Mouse (Mus musculus): ENCODE results near the gene Nt5c2. TPM values are rescaled to one million over a fixed set of nuclear protein-coding genes. Genes with fewer than 3 reads are reported as not detected.

The Nt5c2 gene
- polyA plus RNA-seq, 1 experiment from 2014 or later: 68.4 TPM

GRCm38 (mm10) chr19:47049840-47050239 lies 34.9 kb upstream of the Nt5c2 start:
- 4% methylated on average over 7 of the region's 7 CpGs for WGBS
- no peak for ATAC-seq (replicated peaks; ENCODE audit: low FRiP score, low read depth)
- no peak for TF ChIP-seq CTCF (IDR thresholded peaks at IDR 0.05; ENCODE audit: low read depth)
- Histone ChIP-seq H3K27me3 (ENCODE audit: insufficient read depth, low read length) (no peaks in the 10 kb centered on the region), H3K9me3 (replicated peaks; ENCODE audit: low read length) (no peaks in the 10 kb centered on the region), H3K36me3 (ENCODE audit: insufficient read depth, low read length) (peaks cover 10% of the 10 kb centered on the region; the same call in 1 of the 2 replicates), H3K9ac (ENCODE audit: low read depth, low read length) (peak overlapping the region; percentile 79), H3K4me3 (replicated peaks; ENCODE audit: low read depth, low read length) (peak overlapping the region; percentile 90), H3K4me1 (replicated peaks; ENCODE audit: insufficient read depth, low read length) (peaks cover 8% of the 10 kb centered on the region; the same call in 1 of the 2 replicates), H3K27ac (no peak overlapping the region), H3K4me2 (ENCODE audit: low read length) (peak overlapping the region; percentile 93)
- DNase-seq (ENCODE audit: low spot score): no peak

DNA sequence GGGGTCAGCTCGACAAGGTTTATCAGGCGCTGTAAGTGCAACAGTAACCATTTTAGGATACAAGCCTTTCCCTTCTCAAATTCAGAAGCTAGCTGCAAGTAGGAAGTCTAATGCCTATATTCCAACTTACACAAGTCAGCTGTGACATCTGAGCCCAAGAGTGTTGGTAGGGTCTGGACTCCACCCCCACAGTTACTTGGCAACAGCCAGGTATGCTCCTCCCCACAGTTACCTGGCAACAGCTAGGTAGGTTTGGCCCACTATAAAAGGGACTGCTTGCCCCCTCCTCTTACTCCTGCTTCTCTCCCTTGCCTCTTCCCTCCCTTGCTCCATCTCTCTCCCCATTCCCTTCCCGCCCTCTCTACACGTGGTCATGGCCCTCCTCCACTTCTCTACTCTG lies 34.1 kb upstream of the Nt5c2 start:
- Histone ChIP-seq H3K4me1 (replicated peaks; ENCODE audit: insufficient read depth, low read length) (peaks cover 8% of the 10 kb centered on the region; the same call in 1 of the 2 replicates), H3K27ac (no peak overlapping the region), H3K9me3 (replicated peaks; ENCODE audit: low read length) (no peaks in the 10 kb centered on the region), H3K4me3 (replicated peaks; ENCODE audit: low read depth, low read length) (no peak overlapping the region), H3K4me2 (ENCODE audit: low read length) (peak overlapping the region; percentile 93), H3K27me3 (ENCODE audit: insufficient read depth, low read length) (no peaks in the 10 kb centered on the region), H3K36me3 (ENCODE audit: insufficient read depth, low read length) (peaks cover 10% of the 10 kb centered on the region; the same call in 1 of the 2 replicates), H3K9ac (ENCODE audit: low read depth, low read length) (no peak overlapping the region)
- ATAC-seq (replicated peaks; ENCODE audit: low FRiP score, low read depth) (no peak), DNase-seq (ENCODE audit: low spot score) (no peak)
- WGBS: 66% methylated on average over 4 of the region's 4 CpGs
- no peak for TF ChIP-seq CTCF (IDR thresholded peaks at IDR 0.05; ENCODE audit: low read depth)

GRCm38 (mm10) chr19:47047236-47047833 lies 32.4 kb upstream of the Nt5c2 start:
- 77% methylated on average over 13 of the region's 13 CpGs for WGBS
- ATAC-seq (replicated peaks; ENCODE audit: low FRiP score, low read depth) (no peak), DNase-seq (ENCODE audit: low spot score) (no peak)
- H3K9ac ChIP-seq (ENCODE audit: low read depth, low read length): no peak overlapping the region
- peaks cover 10% of the 10 kb centered on the region; the same call in 1 of the 2 replicates for H3K36me3 ChIP-seq (ENCODE audit: insufficient read depth, low read length)
- no peak overlapping the region for H3K27ac ChIP-seq
- TF ChIP-seq CTCF (IDR thresholded peaks at IDR 0.05; ENCODE audit: low read depth): no peak
- H3K4me3 ChIP-seq (replicated peaks; ENCODE audit: low read depth, low read length): no peak overlapping the region
- no peaks in the 10 kb centered on the region for H3K9me3 ChIP-seq (replicated peaks; ENCODE audit: low read length)
- H3K4me2 ChIP-seq (ENCODE audit: low read length): no peak overlapping the region
- peaks cover 8% of the 10 kb centered on the region; the same call in 1 of the 2 replicates for H3K4me1 ChIP-seq (replicated peaks; ENCODE audit: insufficient read depth, low read length)
- H3K27me3 ChIP-seq (ENCODE audit: insufficient read depth, low read length): no peaks in the 10 kb centered on the region

- Histone ChIP-seq H3K27ac (no peak overlapping the region), H3K4me2 (ENCODE audit: low read length) (no peak overlapping the region), H3K9ac (ENCODE audit: low read depth, low read length) (no peak overlapping the region), H3K4me1 (replicated peaks; ENCODE audit: insufficient read depth, low read length) (peaks cover 8% of the 10 kb centered on the region; the same call in 1 of the 2 replicates), H3K4me3 (replicated peaks; ENCODE audit: low read depth, low read length) (no peak overlapping the region), H3K36me3 (ENCODE audit: insufficient read depth, low read length) (peaks cover 13% of the 10 kb centered on the region; the same call in 1 of the 2 replicates), H3K27me3 (ENCODE audit: insufficient read depth, low read length) (no peaks in the 10 kb centered on the region), H3K9me3 (replicated peaks; ENCODE audit: low read length) (no peaks in the 10 kb centered on the region)
- DNase-seq (ENCODE audit: low spot score) (no peak), ATAC-seq (replicated peaks; ENCODE audit: low FRiP score, low read depth) (no peak)
- WGBS: 90% methylated on average over 1 of the region's 1 CpGs
- TF ChIP-seq CTCF (IDR thresholded peaks at IDR 0.05; ENCODE audit: low read depth): peak; percentile 54
These were observed 31.4 kb upstream of the Nt5c2 start for GRCm38 (mm10) chr19:47046343-47046742.

- Histone ChIP-seq H3K9ac (ENCODE audit: low read depth, low read length) (no peak overlapping the region), H3K9me3 (replicated peaks; ENCODE audit: low read length) (no peaks in the 10 kb centered on the region), H3K27me3 (ENCODE audit: insufficient read depth, low read length) (no peaks in the 10 kb centered on the region), H3K4me3 (replicated peaks; ENCODE audit: low read depth, low read length) (no peak overlapping the region), H3K4me1 (replicated peaks; ENCODE audit: insufficient read depth, low read length) (no peaks in the 10 kb centered on the region), H3K27ac (no peak overlapping the region), H3K4me2 (ENCODE audit: low read length) (no peak overlapping the region), H3K36me3 (ENCODE audit: insufficient read depth, low read length) (peaks cover 15% of the 10 kb centered on the region; the same call in 1 of the 2 replicates)
- ATAC-seq (replicated peaks; ENCODE audit: low FRiP score, low read depth) (no peak), DNase-seq (ENCODE audit: low spot score) (peak; percentile 62)
- WGBS: 88% methylated on average over 3 of the region's 3 CpGs
- peak; percentile 60 for TF ChIP-seq CTCF (IDR thresholded peaks at IDR 0.05; ENCODE audit: low read depth)
These were observed 28.7 kb upstream of the Nt5c2 start for GRCm38 (mm10) chr19:47043608-47044007.

DNA sequence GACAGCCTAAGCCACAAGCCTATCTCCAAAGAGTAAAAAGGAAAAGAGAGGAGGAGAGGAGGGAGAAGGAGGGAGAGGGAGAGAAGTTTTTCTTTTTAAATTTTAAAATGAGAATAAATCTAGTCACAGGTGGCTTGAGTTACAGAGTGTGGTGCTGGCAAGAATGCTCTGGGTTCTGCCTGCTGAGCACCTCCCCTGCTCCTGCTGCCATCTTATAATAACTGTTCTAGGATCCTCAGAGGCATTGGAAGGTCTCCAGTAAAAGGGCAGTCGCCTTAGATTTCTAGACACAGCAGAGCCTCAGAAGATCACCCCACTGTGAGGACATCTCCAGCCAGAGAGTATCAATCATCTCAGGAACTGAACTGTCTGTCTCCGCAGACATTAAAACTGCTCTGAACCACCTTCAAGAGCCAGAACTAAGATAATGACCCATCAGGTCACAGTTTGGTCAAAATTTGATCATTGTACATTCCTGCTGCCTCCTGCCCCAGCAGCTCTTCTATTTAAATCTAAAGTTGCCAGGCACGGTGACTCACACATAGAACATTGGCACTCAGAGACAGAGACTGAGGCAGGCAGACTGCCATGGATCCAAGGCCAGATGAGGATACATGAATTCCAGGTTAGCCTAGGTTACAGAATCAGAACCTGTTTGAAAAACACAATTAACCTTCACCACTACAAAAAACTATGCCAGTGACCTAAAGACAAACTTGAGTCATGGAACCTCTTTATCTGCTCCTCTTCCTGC lies 25.9 kb upstream of the Nt5c2 start:
- Histone ChIP-seq H3K27ac (no peak overlapping the region), H3K4me1 (replicated peaks; ENCODE audit: insufficient read depth, low read length) (no peaks in the 10 kb centered on the region), H3K27me3 (ENCODE audit: insufficient read depth, low read length) (no peaks in the 10 kb centered on the region), H3K4me2 (ENCODE audit: low read length) (no peak overlapping the region), H3K4me3 (replicated peaks; ENCODE audit: low read depth, low read length) (no peak overlapping the region), H3K9ac (ENCODE audit: low read depth, low read length) (no peak overlapping the region), H3K36me3 (ENCODE audit: insufficient read depth, low read length) (peaks cover 10% of the 10 kb centered on the region; the same call in 1 of the 2 replicates), H3K9me3 (replicated peaks; ENCODE audit: low read length) (no peaks in the 10 kb centered on the region)
- DNase-seq (ENCODE audit: low spot score): no peak
- TF ChIP-seq CTCF (IDR thresholded peaks at IDR 0.05; ENCODE audit: low read depth): no peak
- ATAC-seq (replicated peaks; ENCODE audit: low FRiP score, low read depth): no peak
- WGBS: 82% methylated on average over 3 of the region's 3 CpGs

Data from kidney, postnatal 0 days (tissue).